Mouse (Mus musculus) neural tube, embryonic 11.5 days (tissue): ENCODE data around the gene Adamts14. TPM values are rescaled to one million over a fixed set of nuclear protein-coding genes. Genes with fewer than 3 reads are reported as not detected.
A peak's percentile ranks its signal among the peaks of the same experiment; 100 is the strongest.

Experiments used
- ATAC-seq: fragments of 200-750 bp; cut with Nextera tagmentation; 2 replicates; pipeline ENCODE4 v1.8.0; 2017; ENCODE audit warnings: moderate number of reproducible peaks, mild to moderate bottlenecking, moderate TSS enrichment, moderate library complexity; ENCODE audit not compliant: insufficient read depth, low FRiP score, low TSS enrichment
- DNase-seq: peaks from one replicate; pipeline ENCODE4 v3.0.0-alpha.2; 2015; ENCODE audit warnings: low spot score
- H3K27ac ChIP-seq: fragments of 300-500 bp; sonication (generic); 2 replicates; pipeline ENCODE4 v1.5.1; 2014; ENCODE audit warnings: low read depth, mild to moderate bottlenecking, low read length
- H3K27me3 ChIP-seq: fragments of 300-500 bp; sonication (generic); 2 replicates; pipeline ENCODE4 v1.6.1; 2014; ENCODE audit warnings: mild to moderate bottlenecking, low read length, mixed read lengths; ENCODE audit not compliant: control insufficient read depth, insufficient read depth
- H3K36me3 ChIP-seq: fragments of 300-500 bp; sonication (generic); 2 replicates; pipeline ENCODE4 v1.6.1; 2014; ENCODE audit warnings: mild to moderate bottlenecking, low read length, moderate library complexity, mixed read lengths; ENCODE audit not compliant: control insufficient read depth, insufficient read depth
- H3K4me1 ChIP-seq: fragments of 300-500 bp; sonication (generic); 2 replicates; pipeline ENCODE4 v1.6.1; 2014; ENCODE audit warnings: low read length, mixed read lengths; ENCODE audit not compliant: control insufficient read depth, insufficient read depth
- H3K4me2 ChIP-seq: fragments of 300-500 bp; sonication (generic); 2 replicates; pipeline ENCODE4 v1.6.1; 2014; ENCODE audit warnings: low read depth, mild to moderate bottlenecking, moderate library complexity
- H3K4me3 ChIP-seq: fragments of 300-500 bp; sonication (generic); 2 replicates; pipeline ENCODE4 v1.5.1; 2014; ENCODE audit warnings: low read depth, low read length
- H3K9ac ChIP-seq: fragments of 300-500 bp; sonication (generic); 2 replicates; pipeline ENCODE4 v1.6.1; 2014; ENCODE audit warnings: mild to moderate bottlenecking, low read length
- H3K9me3 ChIP-seq: fragments of 300-500 bp; sonication (generic); 2 replicates; pipeline ENCODE4 v1.6.1; 2016; ENCODE audit warnings: low read length; ENCODE audit not compliant: control insufficient read depth
- WGBS: fragments of 180-500 bp; shearing (Covaris S2); extraction: QIAGEN DNeasy Blood & Tissue Kit; methylation state at CpG from one replicate; pipeline ENCODE4 v1.1.7; 2014; 5-methylcytosine and 5-hydroxymethylcytosine counted together
- polyA plus RNA-seq: library from polyadenylated mRNA; unstranded; fragments of >200 nt; fragmentation: Nextera tagmentation; extraction: Ambion mirVana; gene quantifications from 2 replicates; pipeline ENCODE4 v1.2.1, GENCODE M21; 2014

Gene Adamts14
- polyA plus RNA-seq, result 0.34 and 0.70 TPM in 2 replicates

DNA sequence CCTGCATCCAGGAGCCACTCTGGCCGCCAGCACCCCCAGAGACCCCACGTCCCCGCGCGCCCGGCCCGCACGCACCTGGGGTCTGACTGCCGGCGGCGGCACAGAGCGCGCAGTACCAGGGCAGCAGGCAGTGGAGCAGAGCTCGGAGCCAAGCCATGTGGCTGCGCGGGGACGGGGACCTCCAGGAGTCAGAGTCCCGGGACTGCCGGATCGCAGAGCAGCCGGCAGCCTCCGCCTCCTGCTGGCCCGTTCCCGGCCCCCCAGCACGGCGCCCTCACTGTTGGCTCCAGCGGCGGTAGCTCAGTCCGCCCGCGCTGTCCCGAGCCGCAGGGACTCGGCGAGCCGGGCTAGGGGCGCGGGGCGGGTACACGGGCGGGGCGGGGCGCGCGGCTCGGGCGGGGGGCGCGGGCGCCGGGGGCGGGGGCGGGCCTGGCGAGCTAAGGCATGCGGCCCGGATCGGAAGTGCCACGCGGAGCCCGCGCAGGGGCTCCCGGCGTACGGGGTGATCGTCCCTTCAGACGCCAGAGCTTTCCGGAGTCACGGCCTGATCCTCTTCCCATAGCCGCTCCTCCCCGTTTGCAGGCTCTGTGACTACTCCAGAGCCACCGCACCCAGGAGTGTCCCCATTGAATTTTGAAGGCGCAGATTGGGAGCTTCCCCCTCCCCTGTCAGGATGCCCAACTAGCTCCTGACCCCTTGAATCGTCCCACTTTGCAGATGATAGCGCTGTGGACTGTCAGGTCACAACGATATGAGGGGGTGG is at the start of gene Adamts14:
TSS of gene Adamts14 (minus strand) at position 358 of the 763 bp plus-strand sequence.
- WGBS, result 1% methylated on average over 23 of the region's 75 CpGs
- Histone ChIP-seq H3K27me3 (0 out of 2 replicates have a peak, but pooled peaks cover 7% of the 10 kb centered on the region), H3K4me2 (peak within 1 kb of the TSS; percentile 90), H3K9ac (peak within 1 kb of the TSS; percentile 61), H3K4me3 (peak within 1 kb of the TSS; percentile 57), H3K27ac (no peak within 1 kb of the TSS), H3K9me3 (no peaks in the 10 kb centered on the region), H3K36me3 (no peaks in the 10 kb centered on the region), H3K4me1 (peaks cover 8% of the 10 kb centered on the region)
- DNase-seq (peak; percentile 63), ATAC-seq (peak; percentile 55; the same call in 1 of the 2 replicates)

- no peak for ATAC-seq
- H3K9me3 ChIP-seq, result no peaks in the 10 kb centered on the region
- H3K36me3 ChIP-seq, result no peaks in the 10 kb centered on the region; the same call in 1 of the 2 replicates
- no peak overlapping the region for H3K27ac ChIP-seq
- no peak overlapping the region for H3K9ac ChIP-seq
- 91% methylated on average over 3 of the region's 3 CpGs for WGBS
- H3K27me3 ChIP-seq, result no peaks in the 10 kb centered on the region
- H3K4me2 ChIP-seq, result no peak overlapping the region
- H3K4me1 ChIP-seq, result no peaks in the 10 kb centered on the region
- DNase-seq, result no peak
- H3K4me3 ChIP-seq, result no peak overlapping the region
Measured at GRCm38 (mm10) chr10:61318527-61318926, 45.3 kb upstream of the Adamts14 start.

DNA sequence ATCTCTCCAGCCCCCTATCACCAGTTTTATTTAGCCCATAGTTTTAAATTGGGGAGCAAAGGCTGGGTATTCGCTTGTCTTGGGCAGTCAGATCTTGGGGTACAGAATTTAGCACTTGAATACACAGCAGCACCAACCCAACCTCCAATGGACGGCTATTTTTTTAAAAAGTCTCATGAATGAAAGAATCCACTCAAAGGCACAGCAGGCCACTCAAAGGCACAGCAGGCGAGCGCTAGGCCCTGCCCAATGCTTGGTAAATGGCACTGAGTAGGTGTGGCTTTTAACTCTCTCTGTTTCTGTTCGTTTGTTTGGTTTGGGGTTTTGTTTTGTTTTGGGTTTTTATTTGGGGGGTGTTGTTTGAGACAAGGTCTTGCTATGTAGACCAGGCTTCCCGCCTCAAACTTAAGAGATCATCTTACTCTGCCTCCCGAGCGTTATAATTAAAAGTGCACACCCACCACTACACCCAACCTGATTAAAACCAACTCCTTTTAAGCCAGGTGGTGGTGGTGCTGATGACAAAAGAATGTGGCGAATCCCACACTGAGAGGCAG is 42.2 kb upstream of the Adamts14 start:
- Histone ChIP-seq H3K9ac (no peak overlapping the region), H3K36me3 (no peaks in the 10 kb centered on the region; the same call in 1 of the 2 replicates), H3K4me1 (no peaks in the 10 kb centered on the region), H3K27ac (no peak overlapping the region), H3K27me3 (no peaks in the 10 kb centered on the region), H3K9me3 (no peaks in the 10 kb centered on the region), H3K4me2 (no peak overlapping the region), H3K4me3 (no peak overlapping the region)
- WGBS, result 22% methylated on average over 9 of the region's 9 CpGs
- no peak for ATAC-seq
- DNase-seq, result no peak

GRCm38 (mm10) chr10:61313750-61314149 is 40.5 kb upstream of the Adamts14 start:
- Histone ChIP-seq H3K9ac (no peak overlapping the region), H3K9me3 (no peaks in the 10 kb centered on the region), H3K4me3 (no peak overlapping the region), H3K36me3 (no peaks in the 10 kb centered on the region), H3K27me3 (no peaks in the 10 kb centered on the region), H3K4me1 (no peaks in the 10 kb centered on the region), H3K4me2 (no peak overlapping the region), H3K27ac (no peak overlapping the region)
- ATAC-seq (no peak), DNase-seq (no peak)
- 76% methylated on average over 7 of the region's 7 CpGs for WGBS

DNA sequence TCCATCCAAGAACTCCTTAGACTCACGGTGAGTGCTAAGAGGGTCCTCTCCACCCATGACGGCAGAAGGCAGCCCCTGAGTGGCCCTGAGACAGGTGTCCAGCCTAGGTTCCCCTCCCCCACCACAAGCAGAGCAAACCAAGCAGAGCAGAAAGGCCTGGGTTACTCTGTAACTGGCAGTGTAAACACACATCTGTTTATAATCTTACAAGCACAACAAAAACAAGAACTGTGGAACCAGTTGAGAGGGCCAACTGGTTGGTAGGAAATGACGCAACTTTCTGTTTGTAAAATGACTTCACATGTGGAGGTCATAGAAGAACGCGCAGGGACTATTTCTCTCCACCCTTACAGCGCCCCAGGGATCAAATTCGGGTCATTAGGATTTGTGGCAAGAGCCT is 39.5 kb upstream of the Adamts14 start:
- H3K4me1 ChIP-seq, result no peaks in the 10 kb centered on the region
- H3K9ac ChIP-seq, result no peak overlapping the region
- no peaks in the 10 kb centered on the region for H3K27me3 ChIP-seq
- H3K9me3 ChIP-seq, result no peaks in the 10 kb centered on the region
- DNase-seq, result no peak
- no peak overlapping the region for H3K27ac ChIP-seq
- no peak for ATAC-seq
- WGBS, result 41% methylated on average over 7 of the region's 7 CpGs
- no peak overlapping the region for H3K4me3 ChIP-seq
- no peak overlapping the region for H3K4me2 ChIP-seq
- H3K36me3 ChIP-seq, result no peaks in the 10 kb centered on the region

GRCm38 (mm10) chr10:61312159-61312558 is 38.9 kb upstream of the Adamts14 start:
- Histone ChIP-seq H3K4me2 (no peak overlapping the region), H3K9me3 (no peaks in the 10 kb centered on the region), H3K4me3 (no peak overlapping the region), H3K36me3 (no peaks in the 10 kb centered on the region), H3K27me3 (no peaks in the 10 kb centered on the region), H3K4me1 (no peaks in the 10 kb centered on the region), H3K9ac (no peak overlapping the region), H3K27ac (no peak overlapping the region)
- WGBS, result 85% methylated on average over 6 of the region's 6 CpGs
- no peak for ATAC-seq
- DNase-seq, result no peak

DNA sequence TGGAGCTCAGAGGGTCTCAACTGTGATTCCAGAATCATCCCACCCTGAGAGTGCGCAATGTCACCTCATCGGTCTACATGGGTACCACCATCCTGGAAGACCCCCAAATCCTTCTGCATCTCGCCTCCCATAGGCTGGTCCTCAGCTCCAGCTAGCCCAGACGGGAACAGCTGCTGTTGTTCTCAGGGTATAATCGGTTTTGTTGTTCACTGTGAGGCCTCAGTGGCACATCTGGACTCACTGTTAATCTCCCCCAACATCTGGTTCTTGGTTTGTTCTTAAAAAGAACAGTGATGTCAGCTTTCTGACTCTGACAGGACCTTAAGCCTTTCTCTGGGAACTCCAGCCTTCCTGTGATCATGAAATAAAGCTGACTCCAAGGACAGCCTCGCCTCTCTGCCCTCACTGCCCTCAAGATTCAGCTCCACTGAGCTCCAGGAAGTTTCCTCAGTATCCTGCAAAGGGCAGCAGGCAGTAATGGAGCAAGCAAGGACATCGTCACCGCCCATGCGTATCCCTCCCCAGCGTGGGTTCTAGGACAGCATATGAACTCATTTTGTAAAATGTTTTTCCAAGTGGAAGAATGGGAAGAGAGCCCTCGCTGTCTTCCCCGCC is 35.6 kb upstream of the Adamts14 start:
- DNase-seq, result no peak
- WGBS, result 65% methylated on average over 12 of the region's 12 CpGs

GRCm38 (mm10) chr10:61305928-61306590 is 32.8 kb upstream of the Adamts14 start:
- DNase-seq (no peak), ATAC-seq (no peak)
- Histone ChIP-seq H3K27ac (no peak overlapping the region), H3K4me2 (no peak overlapping the region), H3K36me3 (no peaks in the 10 kb centered on the region), H3K27me3 (no peaks in the 10 kb centered on the region), H3K4me3 (no peak overlapping the region), H3K9ac (no peak overlapping the region), H3K9me3 (no peaks in the 10 kb centered on the region), H3K4me1 (no peaks in the 10 kb centered on the region)
- 87% methylated on average over 13 of the region's 13 CpGs for WGBS

More for the DNA sequence above, 35.6 kb upstream of the Adamts14 start:
- H3K4me3 ChIP-seq, result no peak overlapping the region
- no peak for ATAC-seq
- H3K9me3 ChIP-seq, result no peaks in the 10 kb centered on the region
- H3K36me3 ChIP-seq, result no peaks in the 10 kb centered on the region
- H3K9ac ChIP-seq, result no peak overlapping the region
- H3K4me2 ChIP-seq, result no peak overlapping the region
- H3K27ac ChIP-seq, result no peak overlapping the region
- no peaks in the 10 kb centered on the region for H3K4me1 ChIP-seq
- H3K27me3 ChIP-seq, result no peaks in the 10 kb centered on the region
